Mouse (Mus musculus): Measurements from ENCODE around the gene Pou6f1. TPM values are rescaled to one million over a fixed set of nuclear protein-coding genes. Genes with fewer than 3 reads are reported as not detected.
"Not testable (repeated sequence)": the region's sequence is repeated elsewhere in the genome, so short reads cannot be mapped to it uniquely, and the experiment has no call there.

Gene Pou6f1
- polyA plus RNA-seq, 1 experiment from 2014 or later = 7.4 TPM

GRCm38 (mm10) chr15:100573946-100574345 lies 25.8 kb downstream of the Pou6f1 start:
- no peaks in the 10 kb centered on the region for H3K9me3 ChIP-seq
- 24% methylated on average over 6 of the region's 6 CpGs for WGBS
- H3K9ac ChIP-seq = no peak overlapping the region
- peak overlapping the region; percentile 48; the same call in 1 of the 2 replicates for H3K27ac ChIP-seq
- no peaks in the 10 kb centered on the region for H3K27me3 ChIP-seq
- no peak overlapping the region for H3K4me3 ChIP-seq
- peaks cover 17% of the 10 kb centered on the region for H3K4me1 ChIP-seq
- H3K36me3 ChIP-seq = no peaks in the 10 kb centered on the region
- ATAC-seq (ENCODE audit: insufficient number of reproducible peaks, low FRiP score, low TSS enrichment, low read depth) = no peak
- H3K4me2 ChIP-seq = no peak overlapping the region

GRCm38 (mm10) chr15:100569239-100569638 lies 30.5 kb downstream of the Pou6f1 start:
- 67% methylated on average over 3 of the region's 3 CpGs for WGBS
- no peak for ATAC-seq (ENCODE audit: insufficient number of reproducible peaks, low FRiP score, low TSS enrichment, low read depth)
- H3K4me3 ChIP-seq = no peak overlapping the region

DNA sequence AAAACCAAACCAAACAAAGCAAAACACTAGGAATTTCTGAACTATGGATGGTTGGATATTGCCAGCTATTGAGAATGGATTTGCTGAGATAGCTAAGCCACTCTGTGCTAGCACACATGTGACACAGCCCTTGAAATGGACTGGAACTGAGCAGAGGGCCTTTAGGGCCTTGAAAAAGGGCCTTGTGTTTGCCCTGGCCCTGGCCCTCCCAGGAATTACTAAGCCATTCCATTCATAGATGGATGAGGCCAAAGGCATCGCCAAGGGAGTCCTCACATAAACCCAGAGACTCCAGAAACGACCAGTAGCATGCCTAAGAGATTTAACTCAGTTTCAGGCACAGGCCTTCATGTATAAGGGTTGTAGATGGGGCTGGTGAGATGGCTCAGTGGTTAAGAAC lies 33.3 kb downstream of the Pou6f1 start:
- Histone ChIP-seq H3K4me1 (no peaks in the 10 kb centered on the region), H3K36me3 (no peaks in the 10 kb centered on the region), H3K4me2 (no peak overlapping the region), H3K27me3 (no peaks in the 10 kb centered on the region), H3K27ac (no peak overlapping the region), H3K4me3 (no peak overlapping the region), H3K9ac (no peak overlapping the region), H3K9me3 (no peaks in the 10 kb centered on the region)
- 78% methylated on average over 2 of the region's 2 CpGs for WGBS
- no peak for ATAC-seq (ENCODE audit: insufficient number of reproducible peaks, low FRiP score, low TSS enrichment, low read depth)

More at GRCm38 (mm10) chr15:100569239-100569638, 30.5 kb downstream of the Pou6f1 start:
- no peak overlapping the region for H3K4me2 ChIP-seq
- no peak overlapping the region for H3K9ac ChIP-seq
- no peaks in the 10 kb centered on the region for H3K36me3 ChIP-seq
- H3K27ac ChIP-seq = no peak overlapping the region
- H3K27me3 ChIP-seq = no peaks in the 10 kb centered on the region
- H3K4me1 ChIP-seq = peaks cover 11% of the 10 kb centered on the region
- H3K9me3 ChIP-seq = no peaks in the 10 kb centered on the region

DNA sequence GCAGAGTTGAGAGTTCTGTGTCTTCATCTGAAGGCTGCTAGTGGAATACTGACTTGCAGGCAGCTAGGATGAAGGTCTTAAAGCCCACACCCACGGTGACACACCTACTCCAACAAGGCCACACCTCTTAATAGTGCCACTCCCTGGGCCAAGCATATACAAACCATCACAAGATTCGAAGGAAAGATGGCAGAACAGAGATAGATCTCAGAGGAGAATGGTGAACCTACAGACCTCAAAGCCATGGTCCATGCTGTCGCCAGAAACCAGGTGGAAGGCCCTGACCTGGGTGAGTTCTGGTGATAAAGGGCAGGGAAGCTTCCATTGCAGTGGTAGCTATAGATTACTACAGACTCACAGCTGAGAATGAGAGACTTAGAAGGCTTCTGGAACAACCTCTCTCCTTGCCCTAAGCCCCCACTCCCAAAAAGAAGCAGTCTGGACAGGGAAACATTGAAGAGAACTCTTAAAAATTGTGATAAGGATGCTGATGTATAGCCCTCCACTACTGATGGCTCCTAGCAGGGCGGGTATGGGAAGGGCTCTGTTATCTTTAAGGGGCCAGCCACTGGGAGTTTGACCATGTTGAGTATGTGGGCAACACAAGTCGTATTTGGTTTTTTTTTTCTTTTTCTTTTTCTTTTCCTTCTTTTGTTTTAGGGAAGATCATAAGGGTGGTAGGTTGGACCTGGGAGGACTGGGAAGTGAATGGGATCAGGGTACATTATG lies 41.9 kb downstream of the Pou6f1 start:
- 73% methylated on average over 5 of the region's 5 CpGs for WGBS
- H3K4me3 ChIP-seq = no peak overlapping the region
- ATAC-seq (ENCODE audit: insufficient number of reproducible peaks, low FRiP score, low TSS enrichment, low read depth) = no peak

DNA sequence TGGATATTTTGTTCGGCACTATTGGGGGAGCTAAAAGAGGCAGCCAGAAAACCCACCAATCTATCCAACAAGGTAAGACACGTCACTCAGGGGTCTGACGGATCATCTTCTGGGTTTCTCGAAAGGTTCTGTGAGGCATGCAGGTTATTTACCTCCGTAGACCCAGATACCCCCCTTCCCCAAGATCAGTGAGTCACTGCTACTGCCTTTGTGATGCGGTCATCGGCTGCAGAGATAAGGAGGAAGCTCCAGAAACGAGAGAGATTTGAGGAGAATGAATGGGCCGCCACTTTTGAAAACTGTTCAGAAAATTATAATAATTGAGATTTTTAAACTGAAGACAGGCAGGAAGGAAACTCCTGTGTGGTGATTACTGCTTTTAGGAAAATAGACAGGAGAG lies 43.4 kb downstream of the Pou6f1 start:
- Histone ChIP-seq H3K27ac (no peak overlapping the region), H3K9me3 (no peaks in the 10 kb centered on the region), H3K36me3 (no peaks in the 10 kb centered on the region), H3K4me2 (no peak overlapping the region), H3K9ac (no peak overlapping the region), H3K4me3 (no peak overlapping the region), H3K4me1 (0 out of 2 replicates have a peak, but pooled peaks cover 4% of the 10 kb centered on the region), H3K27me3 (no peaks in the 10 kb centered on the region)
- WGBS = 84% methylated on average over 9 of the region's 9 CpGs
- ATAC-seq (ENCODE audit: insufficient number of reproducible peaks, low FRiP score, low TSS enrichment, low read depth) = no peak

More for the DNA sequence above, 41.9 kb downstream of the Pou6f1 start:
- H3K4me2 ChIP-seq = no peak overlapping the region
- no peaks in the 10 kb centered on the region for H3K36me3 ChIP-seq
- no peaks in the 10 kb centered on the region for H3K9me3 ChIP-seq
- H3K9ac ChIP-seq = no peak overlapping the region
- H3K4me1 ChIP-seq = no peaks in the 10 kb centered on the region
- H3K27me3 ChIP-seq = no peaks in the 10 kb centered on the region
- H3K27ac ChIP-seq = no peak overlapping the region

DNA sequence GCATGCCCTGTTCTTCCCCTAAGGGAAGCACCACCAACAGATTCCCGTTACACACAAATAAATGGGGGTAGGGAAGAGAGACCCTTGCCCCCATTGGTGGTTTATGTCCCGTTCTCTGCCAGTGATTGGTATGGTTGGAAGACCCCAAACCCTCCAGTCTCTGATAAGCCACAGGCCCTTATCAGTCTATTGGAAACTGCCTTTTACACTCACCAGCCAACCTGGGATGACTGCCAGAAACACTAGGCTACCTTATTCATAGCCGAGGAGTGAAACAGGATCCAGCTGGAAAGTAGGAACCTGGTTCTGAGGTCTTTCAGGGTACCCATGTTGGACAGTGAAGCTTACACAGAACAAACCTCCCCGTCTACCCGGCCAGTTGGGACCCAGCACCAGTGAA lies 43.8 kb downstream of the Pou6f1 start:
- peaks cover 8% of the 10 kb centered on the region for H3K4me1 ChIP-seq
- WGBS = 82% methylated on average over 5 of the region's 5 CpGs
- H3K36me3 ChIP-seq = no peaks in the 10 kb centered on the region
- H3K9ac ChIP-seq = no peak overlapping the region
- H3K9me3 ChIP-seq = no peaks in the 10 kb centered on the region
- no peak for ATAC-seq (ENCODE audit: insufficient number of reproducible peaks, low FRiP score, low TSS enrichment, low read depth)
- no peak overlapping the region for H3K27ac ChIP-seq
- H3K4me2 ChIP-seq = no peak overlapping the region
- no peaks in the 10 kb centered on the region for H3K27me3 ChIP-seq
- no peak overlapping the region for H3K4me3 ChIP-seq

- Histone ChIP-seq H3K9ac (peak within 1 kb of the TSS; percentile 87), H3K36me3 (peaks cover 14% of the 10 kb centered on the region), H3K27me3 (no peaks in the 10 kb centered on the region), H3K4me2 (peak within 1 kb of the TSS; percentile 73), H3K9me3 (no peaks in the 10 kb centered on the region), H3K4me3 (peak within 1 kb of the TSS; percentile 74), H3K27ac (peak within 1 kb of the TSS; percentile 91), H3K4me1 (peaks cover 19% of the 10 kb centered on the region)
- under 1% methylated on average over 83 of the region's 84 CpGs for WGBS
- peak; percentile 99 for ATAC-seq (ENCODE audit: insufficient number of reproducible peaks, low FRiP score, low TSS enrichment, low read depth)
Observed at GRCm38 (mm10) chr15:100551326-100552307, 48.2 kb downstream of the Pou6f1 start, which contains the start of gene Tfcp2. Tfcp2 (minus strand) TSS chr15:100552008.

DNA sequence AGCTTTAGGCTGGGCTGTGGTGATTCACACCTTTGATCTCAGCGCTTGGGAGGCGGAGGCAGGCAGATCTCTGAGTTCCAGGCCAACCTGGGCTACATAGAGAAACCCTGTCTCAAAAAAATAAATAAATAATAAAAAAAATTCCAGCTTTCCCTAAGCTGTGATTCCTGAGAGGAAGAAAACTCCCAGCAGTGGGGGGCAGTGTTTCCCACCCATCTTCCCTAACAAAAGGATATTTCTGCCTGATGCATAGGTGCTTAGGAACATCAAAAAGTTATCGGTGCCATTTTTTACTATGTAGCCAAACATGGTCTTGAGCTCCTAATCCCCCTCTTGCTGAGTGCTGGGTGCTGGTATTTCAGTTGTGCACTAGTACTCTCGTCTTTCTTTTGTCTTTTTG lies 49.5 kb downstream of the Pou6f1 start:
- Histone ChIP-seq H3K9ac (no peak overlapping the region), H3K4me1 (peaks cover 19% of the 10 kb centered on the region), H3K27ac (no peak overlapping the region), H3K27me3 (no peaks in the 10 kb centered on the region), H3K9me3 (no peaks in the 10 kb centered on the region), H3K36me3 (peaks cover 18% of the 10 kb centered on the region), H3K4me2 (0 out of 2 replicates have a peak overlapping the region, but pooled peaks have one; percentile 73), H3K4me3 (no peak overlapping the region)
- 88% methylated on average over 4 of the region's 4 CpGs for WGBS
- no peak for ATAC-seq (ENCODE audit: insufficient number of reproducible peaks, low FRiP score, low TSS enrichment, low read depth)

GRCm38 (mm10) chr15:100543651-100544030 lies 56.1 kb downstream of the Pou6f1 start:
- not testable (repeated sequence) for H3K9ac ChIP-seq; ATAC-seq (ENCODE audit: insufficient number of reproducible peaks, low FRiP score, low TSS enrichment, low read depth); H3K9me3 ChIP-seq; H3K4me3 ChIP-seq; H3K27me3 ChIP-seq; H3K27ac ChIP-seq; H3K4me1 ChIP-seq; H3K4me2 ChIP-seq
- WGBS = 96% methylated on average over 14 of the region's 14 CpGs
- peaks cover 28% of the 10 kb centered on the region for H3K36me3 ChIP-seq

DNA sequence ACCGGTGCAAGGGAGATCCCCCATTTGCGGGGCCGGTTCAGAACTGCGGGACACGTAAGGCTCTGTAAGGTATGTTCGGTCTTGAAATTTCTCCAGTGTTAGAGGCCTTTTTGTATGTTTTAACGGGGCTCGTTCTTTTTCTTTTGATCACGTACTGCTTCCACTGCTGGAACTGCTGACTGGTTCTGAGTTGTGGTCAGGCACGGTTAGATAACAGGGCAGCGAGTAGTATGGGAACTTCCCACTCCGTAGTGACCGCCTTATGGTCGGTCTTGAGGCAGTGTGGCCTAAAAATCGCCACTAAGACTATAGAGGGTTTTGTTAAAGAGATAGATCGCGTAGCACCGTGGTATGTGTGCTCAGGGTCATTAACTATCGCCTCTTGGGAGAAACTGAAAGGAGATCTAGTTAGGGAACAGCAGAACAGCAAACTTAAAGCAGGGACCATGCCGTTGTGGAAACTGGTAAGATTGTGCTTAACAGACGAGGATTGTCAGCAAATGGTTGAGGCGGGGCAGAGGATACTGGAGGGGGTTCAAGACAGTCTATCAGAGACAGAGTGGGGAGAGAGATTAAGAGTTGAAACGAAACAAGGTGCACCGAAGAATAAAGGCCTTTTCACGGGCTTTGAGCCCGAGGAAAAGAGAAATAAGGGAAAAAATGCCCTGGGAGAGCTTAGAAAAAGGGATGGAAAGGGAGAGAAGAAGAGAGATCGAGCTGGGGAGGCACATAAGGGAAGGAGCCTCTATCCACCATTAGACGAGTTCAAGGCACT lies 56.7 kb downstream of the Pou6f1 start:
- H3K36me3 ChIP-seq = peaks cover 22% of the 10 kb centered on the region
- H3K4me1 ChIP-seq; H3K27ac ChIP-seq; H3K4me2 ChIP-seq; ATAC-seq (ENCODE audit: insufficient number of reproducible peaks, low FRiP score, low TSS enrichment, low read depth); H3K9me3 ChIP-seq; H3K9ac ChIP-seq; H3K27me3 ChIP-seq; H3K4me3 ChIP-seq: not testable (repeated sequence)
- 96% methylated on average over 28 of the region's 28 CpGs for WGBS

DNA sequence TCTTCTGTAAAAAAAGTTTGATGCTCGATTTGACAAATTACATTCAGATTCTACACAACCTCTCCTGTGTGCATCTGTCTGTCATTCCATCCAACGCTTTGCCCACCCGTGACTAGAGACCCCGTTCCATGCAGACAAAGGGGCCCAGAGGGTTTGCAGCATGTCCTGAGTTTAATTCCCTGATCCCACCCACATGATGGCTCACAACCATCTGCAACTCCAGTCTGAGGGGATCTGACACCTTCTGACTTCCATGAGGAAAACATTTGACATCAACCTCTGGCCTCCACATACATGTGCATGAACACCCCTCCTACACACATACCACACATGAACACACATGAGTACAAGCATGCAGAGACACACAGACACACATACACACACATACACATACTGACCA lies 58.4 kb downstream of the Pou6f1 start:
- no peaks in the 10 kb centered on the region for H3K9me3 ChIP-seq
- no peak for ATAC-seq (ENCODE audit: insufficient number of reproducible peaks, low FRiP score, low TSS enrichment, low read depth)
- no peaks in the 10 kb centered on the region for H3K27me3 ChIP-seq
- H3K4me1 ChIP-seq = no peaks in the 10 kb centered on the region
- no peak overlapping the region for H3K27ac ChIP-seq
- H3K9ac ChIP-seq = no peak overlapping the region
- no peak overlapping the region for H3K4me3 ChIP-seq
- H3K36me3 ChIP-seq = peaks cover 17% of the 10 kb centered on the region
- no peak overlapping the region for H3K4me2 ChIP-seq
- 89% methylated on average over 4 of the region's 4 CpGs for WGBS

Data from limb, embryonic 15.5 days (tissue).